Mouse (Mus musculus) liver, postnatal 0 days (tissue): ENCODE results near the gene Paqr6.

Experiments used
- CTCF ChIP-seq: sonication (generic); IDR thresholded peaks from 2 replicates; pipeline ENCODE4 v1.5.1; 2016; ENCODE audit warnings: antibody characterized with exemption, low read depth
- EP300 ChIP-seq: IDR thresholded peaks from 2 replicates; pipeline ENCODE4 v1.6.1; 2016; ENCODE audit warnings: antibody characterized with exemption, low read depth, mild to moderate bottlenecking

GRCm38 (mm10) chr3:88363700-88364099, 684 bp upstream of the Paqr6 start:
- TF ChIP-seq CTCF (no peak), EP300 (peak; percentile 80)
